Mouse (Mus musculus) embryonic fibroblast, embryonic 13.5 days (primary cell): ENCODE results near the gene E130114P18Rik.

Experiments used
- CTCF ChIP-seq: IDR thresholded peaks from 2 replicates; pipeline ENCODE4 v1.5.1; 2011; ENCODE audit warnings: mild to moderate bottlenecking, control low read depth, low read length, moderate library complexity, borderline replicate concordance; ENCODE audit not compliant: insufficient read depth
- POLR2A ChIP-seq: IDR thresholded peaks from 2 replicates; pipeline ENCODE4 v1.6.1; 2011; ENCODE audit warnings: low read depth, mild to moderate bottlenecking, control low read depth, low read length, moderate library complexity

DNA sequence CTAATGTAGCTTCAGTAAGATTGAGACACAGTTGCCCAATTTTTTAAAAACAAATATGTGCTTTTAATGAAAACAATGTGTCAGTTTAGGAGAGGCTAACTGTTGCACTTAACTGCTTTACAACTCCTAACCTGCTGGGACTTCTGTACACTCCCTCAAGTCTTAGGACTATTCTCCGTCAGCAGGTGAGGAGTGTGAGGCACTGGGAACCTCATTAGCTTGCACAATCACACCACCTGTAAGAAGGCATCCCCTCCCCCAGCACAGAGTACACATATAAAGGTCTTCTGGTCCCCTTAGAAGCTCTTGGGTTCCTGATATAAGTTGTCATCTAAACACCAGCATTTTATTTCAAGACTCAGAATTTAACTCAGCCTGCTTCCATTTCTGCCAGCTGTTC, 170.7 kb downstream of the E130114P18Rik start:
- TF ChIP-seq CTCF (no peak), POLR2A (no peak)
